Mouse (Mus musculus) neural tube, embryonic 10.5 days (tissue): ENCODE data around the gene Ripor3.

Experiments
- DNase-seq: peaks from one replicate; pipeline ENCODE4 v3.0.0-alpha.2; 2017; ENCODE audit warnings: low spot score; ENCODE audit errors: extremely low spot score

The Ripor3 gene

DNA sequence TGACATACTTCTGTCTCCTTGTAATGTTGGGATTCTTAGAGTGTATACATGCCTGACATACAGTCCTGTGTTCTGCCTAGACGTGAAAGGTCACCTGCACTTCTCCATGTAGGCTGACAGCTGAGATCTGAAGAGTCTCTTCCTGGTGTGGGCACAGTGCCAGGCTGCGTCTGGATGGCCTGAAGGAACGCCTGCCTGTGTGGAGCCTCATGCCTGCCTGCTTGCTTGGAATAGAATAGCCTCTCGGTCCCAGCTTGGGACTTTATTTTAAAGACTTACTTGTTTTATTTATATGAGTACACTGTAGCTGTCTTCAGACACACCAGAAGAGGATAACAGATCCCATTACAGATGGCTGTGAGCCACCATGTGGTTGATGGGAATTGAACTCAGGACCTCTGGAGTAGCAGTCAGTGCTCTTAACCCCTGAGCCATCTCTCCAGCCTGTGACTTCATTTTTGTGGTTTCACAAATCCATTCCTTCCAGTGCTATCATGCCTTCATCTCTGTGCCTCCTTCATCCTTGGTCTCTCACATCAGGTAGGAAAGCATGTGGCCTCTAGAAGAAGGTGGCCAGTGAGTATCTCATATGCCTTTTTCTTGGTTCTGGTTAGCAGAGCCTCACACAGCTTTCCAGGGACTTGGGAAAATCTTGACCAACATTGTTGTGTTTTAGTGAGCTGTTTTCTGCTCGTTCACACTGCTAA, 52.2 kb downstream of the Ripor3 start:
- no peak for DNase-seq

DNA sequence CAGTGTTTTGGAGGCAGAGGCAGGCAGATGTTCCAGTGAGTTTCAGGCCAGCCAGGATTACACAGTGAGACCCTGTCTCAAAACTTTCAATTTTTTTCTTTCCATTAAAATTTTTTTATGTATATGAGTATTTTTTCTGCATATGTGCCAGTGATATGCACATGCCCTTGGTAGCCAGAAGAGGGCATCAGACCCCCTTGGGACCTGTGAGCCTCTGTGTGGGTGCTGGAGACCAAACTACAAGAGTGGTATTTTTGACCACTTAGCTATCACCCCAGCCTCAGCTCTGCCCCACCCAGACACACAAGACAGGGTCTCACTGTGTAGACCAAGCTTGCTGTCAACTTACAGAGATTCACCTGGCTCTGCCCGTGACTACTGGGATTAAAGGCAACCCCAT, 52.9 kb downstream of the Ripor3 start:
- no peak for DNase-seq

DNA sequence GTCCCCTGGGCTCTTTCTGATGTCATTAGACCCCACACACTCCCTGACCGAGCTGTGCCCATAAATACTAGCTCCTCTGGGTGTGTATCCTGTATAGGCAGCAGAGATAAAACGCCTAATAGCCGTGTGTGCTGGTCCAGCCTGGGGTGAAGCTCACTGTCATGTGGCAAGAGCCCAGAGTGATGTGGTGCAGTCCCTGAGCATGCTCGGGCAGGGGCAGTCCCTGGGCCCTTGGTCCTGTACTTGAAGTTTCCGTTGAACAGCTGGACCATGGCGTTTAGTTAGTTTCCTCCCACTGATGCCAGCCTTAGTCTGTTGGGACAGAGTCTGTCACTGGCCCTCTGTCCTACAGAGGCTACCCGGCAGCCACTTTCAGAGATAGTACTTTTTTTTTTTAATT, 55.5 kb downstream of the Ripor3 start:
- DNase-seq = no peak

DNA sequence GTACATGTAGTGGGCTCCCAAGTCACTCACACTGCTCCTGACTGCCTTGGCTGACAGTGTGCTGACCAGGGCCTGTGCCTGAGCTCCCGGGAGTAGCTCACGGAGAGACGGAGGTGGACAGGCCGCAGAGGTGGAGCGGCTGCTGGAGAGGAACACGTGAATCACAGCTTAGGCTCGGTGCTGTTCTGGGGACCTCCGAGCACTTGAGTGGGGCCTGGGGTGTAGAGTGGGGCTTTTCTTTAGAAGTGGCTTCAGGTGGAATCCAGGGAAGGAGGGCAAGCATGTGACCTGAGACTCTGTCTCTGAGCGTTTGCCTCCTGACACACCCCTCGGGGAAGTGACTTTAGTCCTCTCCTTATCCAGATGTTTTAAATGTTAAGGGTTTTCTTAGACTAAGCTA, 56.6 kb downstream of the Ripor3 start:
- no peak for DNase-seq

DNA sequence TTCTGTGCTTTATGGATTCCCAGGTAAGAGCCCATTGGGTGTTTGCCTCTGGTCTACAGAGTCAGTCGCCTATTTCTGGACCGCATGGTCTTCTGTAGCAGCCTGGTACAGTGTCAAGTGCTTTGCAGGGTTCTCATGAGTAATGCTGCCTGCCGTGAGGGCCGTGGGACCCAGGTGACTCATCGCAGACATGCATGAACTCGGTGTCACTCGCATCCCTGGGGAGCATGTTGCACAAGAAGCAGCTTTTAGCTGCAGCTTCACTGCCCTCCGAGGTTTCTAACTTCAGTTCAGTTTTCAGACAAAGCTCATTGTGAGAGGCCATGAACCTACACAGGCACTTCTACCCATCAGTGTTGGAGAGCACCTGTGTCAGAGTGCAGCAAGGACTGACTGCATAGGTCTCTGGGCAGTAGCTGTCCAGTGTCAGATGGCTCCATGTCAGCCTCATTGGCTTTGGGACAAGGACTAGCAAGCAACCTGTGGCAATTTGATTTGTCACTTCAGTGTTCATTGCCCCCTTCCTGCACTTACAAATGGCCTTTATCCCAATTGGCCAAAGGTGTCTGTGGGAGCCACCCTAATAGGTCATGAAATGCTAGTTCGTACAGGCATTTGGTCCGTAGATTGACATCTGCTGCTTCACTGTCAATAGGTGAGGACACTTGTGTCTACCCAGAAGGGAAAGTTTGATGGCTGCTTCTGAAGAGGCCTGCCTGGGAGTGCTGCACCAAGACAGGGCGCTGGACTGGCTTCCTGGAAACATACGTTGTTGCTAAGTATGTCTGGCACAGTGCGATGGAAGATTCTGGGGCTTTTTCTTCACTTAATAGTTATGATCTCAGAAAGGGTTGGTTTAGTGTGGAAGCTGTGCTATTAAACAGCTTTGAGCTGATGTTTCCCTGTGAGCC, 58.9 kb downstream of the Ripor3 start:
- DNase-seq = no peak

GRCm38 (mm10) chr2:167950681-167951080, 59.7 kb downstream of the Ripor3 start:
- no peak for DNase-seq

DNA sequence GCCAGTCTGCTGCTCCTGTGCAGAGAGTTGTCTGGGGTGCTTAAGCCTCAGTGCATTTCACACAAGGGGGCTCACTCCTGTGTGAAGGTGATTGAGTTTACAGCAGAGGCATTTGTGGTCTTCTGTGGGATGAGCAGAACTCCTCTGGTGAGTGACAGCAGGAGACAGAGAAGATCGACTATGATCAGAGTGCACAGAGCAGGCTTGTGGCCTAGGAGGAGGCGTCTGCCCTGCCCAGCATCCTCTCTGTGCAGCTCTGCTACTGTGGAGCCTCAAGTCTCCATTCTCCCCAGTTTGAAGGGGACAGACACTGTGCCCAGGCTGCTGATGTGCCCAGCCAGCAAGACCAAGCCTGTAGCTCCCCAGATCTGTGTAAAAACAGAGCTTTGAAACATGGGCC, 60.6 kb downstream of the Ripor3 start:
- no peak for DNase-seq

DNA sequence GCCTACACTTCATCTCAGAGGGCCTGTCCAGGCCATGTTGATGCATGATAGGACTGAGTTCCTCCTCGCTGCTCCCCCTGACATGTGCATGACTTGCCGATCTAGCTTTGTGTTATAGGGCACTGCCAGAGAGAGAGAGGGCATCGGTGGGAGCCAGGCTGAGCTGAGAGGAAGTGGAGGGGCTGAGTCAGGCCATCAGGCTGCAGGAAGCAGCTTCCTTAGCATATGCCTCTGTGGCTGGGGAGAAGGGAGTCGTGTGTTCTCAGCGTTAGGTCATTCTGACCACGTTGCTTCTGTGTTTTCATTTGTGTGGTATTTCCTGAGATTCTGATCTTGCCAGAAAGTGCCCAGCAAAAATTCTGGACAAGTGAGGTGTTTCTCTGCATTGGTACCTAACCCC, 61.2 kb downstream of the Ripor3 start:
- DNase-seq = no peak

GRCm38 (mm10) chr2:167948557-167948956, 61.9 kb downstream of the Ripor3 start:
- no peak for DNase-seq

DNA sequence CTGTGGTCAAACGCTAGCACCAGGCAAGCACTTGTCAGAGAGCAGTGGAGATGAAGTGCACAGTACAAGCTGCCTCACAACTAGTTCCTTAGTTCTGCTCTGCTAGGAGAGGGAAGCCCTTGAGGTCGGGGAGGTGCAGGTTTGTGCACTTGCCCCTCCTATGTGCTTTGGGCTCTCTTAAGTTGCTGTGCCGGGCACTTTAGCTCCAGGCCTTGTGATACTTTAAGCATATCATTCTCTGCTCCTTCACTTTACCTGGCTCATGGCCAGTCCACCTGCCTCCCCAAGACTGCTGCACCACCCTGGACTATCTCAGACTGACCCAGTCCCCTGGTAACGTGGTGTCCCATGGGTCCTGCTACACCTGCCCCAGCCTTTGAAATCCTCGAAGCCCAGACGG, 62.4 kb downstream of the Ripor3 start:
- DNase-seq = no peak

GRCm38 (mm10) chr2:167947251-167947650, 63.2 kb downstream of the Ripor3 start:
- no peak for DNase-seq

GRCm38 (mm10) chr2:167945451-167945850, 65.0 kb downstream of the Ripor3 start:
- DNase-seq = no peak

- DNase-seq = no peak
Measured at GRCm38 (mm10) chr2:167944193-167944592, 66.2 kb downstream of the Ripor3 start.

DNA sequence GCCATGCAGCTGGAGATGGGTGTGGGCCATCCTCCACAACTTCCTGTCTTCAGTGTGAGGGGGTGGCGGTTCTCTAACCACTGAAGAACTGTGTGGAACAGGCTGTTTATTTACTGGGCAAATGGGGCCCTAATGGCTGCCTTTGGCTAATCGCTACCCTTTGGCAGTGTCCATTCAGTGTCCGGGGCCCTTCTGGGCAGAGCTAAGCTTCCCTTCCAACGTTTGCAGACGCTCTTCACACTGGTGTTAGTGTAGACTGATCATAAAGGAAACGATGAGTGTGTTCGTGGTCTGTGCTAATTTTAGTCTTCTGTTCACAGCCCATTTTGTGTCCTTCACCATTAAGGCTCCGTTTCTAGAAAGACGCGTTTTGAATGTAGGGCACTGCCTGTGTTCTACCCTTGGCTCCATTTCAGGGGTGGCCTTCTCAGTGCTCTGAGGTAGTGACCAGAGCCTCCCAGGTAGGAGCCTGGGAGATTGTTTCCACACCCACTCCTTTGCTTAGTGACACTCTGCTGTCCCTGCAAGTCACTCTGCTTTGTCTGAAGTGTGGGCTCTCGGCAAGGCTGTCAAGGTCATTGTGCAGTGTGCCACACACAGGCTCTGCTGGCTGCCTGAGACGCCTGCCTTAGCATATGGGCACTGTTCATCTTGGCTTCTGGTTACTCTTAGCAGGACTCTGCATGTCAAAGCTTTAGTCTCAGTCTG, 67.3 kb downstream of the Ripor3 start:
- no peak for DNase-seq

- DNase-seq = no peak
Measured at GRCm38 (mm10) chr2:167942199-167942925, 68.1 kb downstream of the Ripor3 start.

GRCm38 (mm10) chr2:167941745-167942176, 68.7 kb downstream of the Ripor3 start:
- no peak for DNase-seq

- DNase-seq = no peak
Measured at GRCm38 (mm10) chr2:167941320-167941719, 69.1 kb downstream of the Ripor3 start.

GRCm38 (mm10) chr2:167940636-167941035, 69.8 kb downstream of the Ripor3 start:
- DNase-seq = no peak

GRCm38 (mm10) chr2:167939632-167940399, 70.6 kb downstream of the Ripor3 start:
- DNase-seq = no peak

GRCm38 (mm10) chr2:167939204-167939603, 71.2 kb downstream of the Ripor3 start:
- no peak for DNase-seq

- no peak for DNase-seq
Measured at GRCm38 (mm10) chr2:167938786-167939185, 71.6 kb downstream of the Ripor3 start.
